Mouse (Mus musculus) embryonic facial prominence, embryonic 15.5 days (tissue): ENCODE measurements at regions not wholly inside any gene's neighbourhood (a gene's known extent, or its start where the extent isn't known, plus 50 kb on each side); places are given as distances from the start of the nearest gene placed in this dataset.

Source experiments
- ATAC-seq: fragments of 200-750 bp; cut with Nextera tagmentation; 2 replicates; pipeline ENCODE4 v1.8.0; 2017; ENCODE audit warnings: low read depth, moderate TSS enrichment; ENCODE audit not compliant: insufficient number of reproducible peaks, low FRiP score, low TSS enrichment
- H3K27ac ChIP-seq: fragments of 300-500 bp; sonication (generic); replicated peaks from 2 replicates; pipeline ENCODE4 v1.5.1; 2015; ENCODE audit warnings: mild to moderate bottlenecking, inconsistent platforms
- H3K27me3 ChIP-seq: fragments of 300-500 bp; sonication (generic); 2 replicates; pipeline ENCODE4 v1.6.1; 2015; ENCODE audit warnings: inconsistent platforms
- H3K36me3 ChIP-seq: fragments of 300-500 bp; sonication (generic); 2 replicates; pipeline ENCODE4 v1.6.1; 2015; ENCODE audit warnings: mild to moderate bottlenecking, inconsistent platforms
- H3K4me1 ChIP-seq: fragments of 300-500 bp; sonication (generic); 2 replicates; pipeline ENCODE4 v1.6.1; 2015; ENCODE audit warnings: inconsistent platforms
- H3K4me2 ChIP-seq: fragments of 300-500 bp; sonication (generic); replicated peaks from 2 replicates; pipeline ENCODE4 v1.6.1; 2015; ENCODE audit warnings: mild to moderate bottlenecking, inconsistent platforms
- H3K4me3 ChIP-seq: fragments of 300-500 bp; sonication (generic); replicated peaks from 2 replicates; pipeline ENCODE4 v1.5.1; 2015; ENCODE audit warnings: mild to moderate bottlenecking, inconsistent platforms
- H3K9ac ChIP-seq: fragments of 300-500 bp; sonication (generic); 2 replicates; pipeline ENCODE4 v1.6.1; 2015; ENCODE audit warnings: inconsistent platforms
- H3K9me3 ChIP-seq: fragments of 300-500 bp; sonication (generic); replicated peaks from 2 replicates; pipeline ENCODE4 v1.6.1; 2016; ENCODE audit warnings: inconsistent platforms
- WGBS: fragments of 180-500 bp; shearing (Covaris S2); methylation state at CpG from one replicate; pipeline ENCODE4 v1.1.7; 2015; 5-methylcytosine and 5-hydroxymethylcytosine counted together

- Histone ChIP-seq H3K4me3 (no peak overlapping the region), H3K36me3 (no peaks in the 10 kb centered on the region), H3K27ac (no peak overlapping the region), H3K9ac (no peak overlapping the region), H3K4me2 (no peak overlapping the region), H3K9me3 (no peaks in the 10 kb centered on the region), H3K4me1 (no peaks in the 10 kb centered on the region), H3K27me3 (no peaks in the 10 kb centered on the region)
- no peak for ATAC-seq
- 76% methylated on average over 7 of the region's 7 CpGs for WGBS
Measured at GRCm38 (mm10) chr4:153781271-153781670, 175.8 kb upstream of the A430005L14Rik start.

- WGBS: 79% methylated on average over 10 of the region's 10 CpGs
- no peaks in the 10 kb centered on the region for H3K9me3 ChIP-seq
Measured at GRCm38 (mm10) chr4:153781981-153782521, 175.0 kb upstream of the A430005L14Rik start.

GRCm38 (mm10) chr4:153784401-153784800 lies 172.6 kb upstream of the A430005L14Rik start:
- no peak overlapping the region for H3K9ac ChIP-seq
- H3K4me3 ChIP-seq: no peak overlapping the region
- no peaks in the 10 kb centered on the region for H3K9me3 ChIP-seq
- no peak overlapping the region for H3K4me2 ChIP-seq
- H3K4me1 ChIP-seq: no peaks in the 10 kb centered on the region
- ATAC-seq: no peak
- H3K27ac ChIP-seq: no peak overlapping the region
- 77% methylated on average over 11 of the region's 11 CpGs for WGBS
- no peaks in the 10 kb centered on the region for H3K27me3 ChIP-seq
- H3K36me3 ChIP-seq: no peaks in the 10 kb centered on the region

More at GRCm38 (mm10) chr4:153781981-153782521, 175.0 kb upstream of the A430005L14Rik start:
- H3K4me1 ChIP-seq: no peaks in the 10 kb centered on the region
- no peaks in the 10 kb centered on the region for H3K36me3 ChIP-seq
- ATAC-seq: no peak
- H3K4me3 ChIP-seq: no peak overlapping the region
- H3K4me2 ChIP-seq: no peak overlapping the region
- H3K27me3 ChIP-seq: no peaks in the 10 kb centered on the region
- H3K9ac ChIP-seq: no peak overlapping the region
- no peak overlapping the region for H3K27ac ChIP-seq

GRCm38 (mm10) chr4:153785564-153785963 lies 171.5 kb upstream of the A430005L14Rik start:
- H3K27ac ChIP-seq: no peak overlapping the region
- H3K4me2 ChIP-seq: no peak overlapping the region
- no peaks in the 10 kb centered on the region for H3K27me3 ChIP-seq
- 74% methylated on average over 4 of the region's 4 CpGs for WGBS
- H3K9ac ChIP-seq: no peak overlapping the region
- H3K4me1 ChIP-seq: no peaks in the 10 kb centered on the region
- no peaks in the 10 kb centered on the region for H3K36me3 ChIP-seq
- no peaks in the 10 kb centered on the region for H3K9me3 ChIP-seq
- H3K4me3 ChIP-seq: no peak overlapping the region
- ATAC-seq: no peak

GRCm38 (mm10) chr4:153792307-153792706 lies 164.7 kb upstream of the A430005L14Rik start:
- no peaks in the 10 kb centered on the region for H3K36me3 ChIP-seq
- H3K4me2 ChIP-seq: no peak overlapping the region
- H3K4me3 ChIP-seq: no peak overlapping the region
- WGBS: 43% methylated on average over 13 of the region's 13 CpGs
- ATAC-seq: no peak
- no peaks in the 10 kb centered on the region for H3K4me1 ChIP-seq
- peaks cover 11% of the 10 kb centered on the region; the same call in 1 of the 2 replicates for H3K27me3 ChIP-seq
- H3K9ac ChIP-seq: no peak overlapping the region
- H3K27ac ChIP-seq: no peak overlapping the region
- no peaks in the 10 kb centered on the region for H3K9me3 ChIP-seq

GRCm38 (mm10) chr4:153798061-153798460 lies 159.0 kb upstream of the A430005L14Rik start:
- no peaks in the 10 kb centered on the region for H3K4me1 ChIP-seq
- no peaks in the 10 kb centered on the region for H3K9me3 ChIP-seq
- H3K9ac ChIP-seq: no peak overlapping the region
- no peak overlapping the region for H3K4me2 ChIP-seq
- WGBS: 79% methylated on average over 7 of the region's 7 CpGs
- peaks cover 1% of the 10 kb centered on the region; the same call in 1 of the 2 replicates for H3K27me3 ChIP-seq
- H3K4me3 ChIP-seq: no peak overlapping the region
- no peak overlapping the region for H3K27ac ChIP-seq
- ATAC-seq: no peak
- H3K36me3 ChIP-seq: no peaks in the 10 kb centered on the region

GRCm38 (mm10) chr4:153805727-153806126 lies 151.3 kb upstream of the A430005L14Rik start:
- H3K4me2 ChIP-seq: no peak overlapping the region
- no peak overlapping the region for H3K9ac ChIP-seq
- no peak overlapping the region for H3K4me3 ChIP-seq
- ATAC-seq: no peak
- no peak overlapping the region for H3K27ac ChIP-seq
- no peaks in the 10 kb centered on the region for H3K9me3 ChIP-seq
- 30% methylated on average over 4 of the region's 4 CpGs for WGBS
- peaks cover 20% of the 10 kb centered on the region for H3K27me3 ChIP-seq
- 0 out of 2 replicates have a peak, but pooled peaks cover 5% of the 10 kb centered on the region for H3K4me1 ChIP-seq
- no peaks in the 10 kb centered on the region for H3K36me3 ChIP-seq

GRCm38 (mm10) chr4:153806180-153806692 lies 150.8 kb upstream of the A430005L14Rik start:
- H3K9ac ChIP-seq: no peak overlapping the region
- no peaks in the 10 kb centered on the region for H3K36me3 ChIP-seq
- H3K4me3 ChIP-seq: no peak overlapping the region
- ATAC-seq: peak; percentile 64; the same call in 1 of the 2 replicates
- H3K9me3 ChIP-seq: no peaks in the 10 kb centered on the region
- H3K27me3 ChIP-seq: peaks cover 20% of the 10 kb centered on the region
- H3K27ac ChIP-seq: no peak overlapping the region
- 0 out of 2 replicates have a peak overlapping the region, but pooled peaks have one; percentile 1 for H3K4me2 ChIP-seq
- 2% methylated on average over 10 of the region's 10 CpGs for WGBS
- H3K4me1 ChIP-seq: 0 out of 2 replicates have a peak, but pooled peaks cover 5% of the 10 kb centered on the region

- no peak overlapping the region for H3K4me3 ChIP-seq
- H3K4me2 ChIP-seq: no peak overlapping the region
- no peaks in the 10 kb centered on the region for H3K9me3 ChIP-seq
- H3K9ac ChIP-seq: no peak overlapping the region
- H3K27ac ChIP-seq: no peak overlapping the region
- H3K27me3 ChIP-seq: peaks cover 20% of the 10 kb centered on the region
- ATAC-seq: no peak
- H3K36me3 ChIP-seq: no peaks in the 10 kb centered on the region
- 0 out of 2 replicates have a peak, but pooled peaks cover 5% of the 10 kb centered on the region for H3K4me1 ChIP-seq
- WGBS: 27% methylated on average over 10 of the region's 10 CpGs
Measured at GRCm38 (mm10) chr4:153806820-153807436, 150.1 kb upstream of the A430005L14Rik start.

GRCm38 (mm10) chr4:153812866-153813265 lies 144.2 kb upstream of the A430005L14Rik start:
- H3K27ac ChIP-seq: no peak overlapping the region
- H3K4me1 ChIP-seq: no peaks in the 10 kb centered on the region
- no peak overlapping the region for H3K9ac ChIP-seq
- WGBS: 82% methylated on average over 9 of the region's 9 CpGs
- H3K36me3 ChIP-seq: no peaks in the 10 kb centered on the region
- H3K4me2 ChIP-seq: no peak overlapping the region
- ATAC-seq: no peak
- H3K27me3 ChIP-seq: no peaks in the 10 kb centered on the region
- H3K4me3 ChIP-seq: no peak overlapping the region
- no peaks in the 10 kb centered on the region for H3K9me3 ChIP-seq

GRCm38 (mm10) chr4:153827914-153828313 lies 129.1 kb upstream of the A430005L14Rik start:
- no peak for ATAC-seq
- Histone ChIP-seq H3K9ac (no peak overlapping the region), H3K27ac (no peak overlapping the region), H3K4me3 (no peak overlapping the region), H3K36me3 (no peaks in the 10 kb centered on the region), H3K4me1 (no peaks in the 10 kb centered on the region), H3K27me3 (no peaks in the 10 kb centered on the region), H3K4me2 (no peak overlapping the region), H3K9me3 (no peaks in the 10 kb centered on the region)
- 41% methylated on average over 9 of the region's 9 CpGs for WGBS
